Mouse (Mus musculus): ENCODE results near the gene Atp1a4.

Gene Atp1a4

DNA sequence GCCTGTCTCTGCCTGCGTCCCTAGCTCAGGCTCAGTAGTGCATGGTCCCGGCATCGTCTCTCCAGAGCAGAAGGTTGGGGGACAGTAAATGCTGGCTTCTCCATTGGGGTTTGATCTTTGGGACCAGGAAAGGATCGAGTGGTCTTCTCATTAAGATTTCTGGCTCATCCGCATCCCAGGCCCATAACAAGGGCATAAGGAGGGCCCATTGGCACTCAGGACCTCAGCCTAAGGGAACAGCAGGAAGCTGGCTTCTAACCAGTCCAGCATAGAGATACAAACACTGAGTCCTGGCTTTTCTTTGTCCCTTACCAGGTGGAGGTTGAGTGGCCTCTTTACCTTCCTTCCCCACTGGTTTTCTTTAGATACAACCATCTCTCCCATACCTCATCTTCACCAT lies 60.4 kb downstream of the Atp1a4 start:
- no peak for DNase-seq (ENCODE audit: low spot score)

DNA sequence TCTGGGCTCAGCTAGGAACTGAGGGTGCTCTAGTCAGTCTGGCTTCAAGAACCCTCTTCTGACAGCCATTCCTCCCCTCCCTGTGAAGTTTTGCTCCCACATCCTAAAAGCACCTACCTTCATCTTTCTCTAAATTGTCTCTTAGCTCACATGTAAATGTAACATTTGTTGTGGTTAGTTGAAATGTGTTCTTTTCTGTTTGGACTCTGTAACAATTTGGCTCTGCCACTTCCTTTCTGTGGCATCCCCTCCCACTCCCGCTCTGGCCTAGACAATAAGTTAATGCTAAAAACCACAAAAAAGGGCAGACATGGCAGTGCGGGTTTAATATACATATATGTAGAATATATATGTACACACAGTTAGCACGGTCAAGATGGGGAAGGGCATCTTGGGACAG lies 61.1 kb downstream of the Atp1a4 start:
- no peak for DNase-seq (ENCODE audit: low spot score)

DNA sequence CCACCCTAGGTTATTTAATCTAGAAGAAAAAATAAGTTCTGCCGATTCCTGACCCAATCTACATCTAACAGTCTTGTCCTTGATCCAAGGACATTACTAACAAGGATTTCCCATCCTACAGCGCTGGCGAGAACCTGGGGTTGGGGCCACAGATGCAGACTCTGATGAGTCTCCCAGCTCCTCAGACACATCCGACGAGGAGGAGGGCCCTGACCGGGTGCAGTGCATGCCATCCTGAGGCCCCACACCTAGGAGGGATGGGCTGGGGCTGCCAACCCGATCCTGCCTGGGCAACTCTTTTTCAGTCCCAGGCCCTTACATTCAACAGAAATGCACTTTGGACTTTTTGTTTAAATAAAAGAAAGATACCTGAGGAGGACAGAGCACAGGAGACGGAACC lies 63.8 kb downstream of the Atp1a4 start:
- no peak for DNase-seq (ENCODE audit: low spot score)

DNA sequence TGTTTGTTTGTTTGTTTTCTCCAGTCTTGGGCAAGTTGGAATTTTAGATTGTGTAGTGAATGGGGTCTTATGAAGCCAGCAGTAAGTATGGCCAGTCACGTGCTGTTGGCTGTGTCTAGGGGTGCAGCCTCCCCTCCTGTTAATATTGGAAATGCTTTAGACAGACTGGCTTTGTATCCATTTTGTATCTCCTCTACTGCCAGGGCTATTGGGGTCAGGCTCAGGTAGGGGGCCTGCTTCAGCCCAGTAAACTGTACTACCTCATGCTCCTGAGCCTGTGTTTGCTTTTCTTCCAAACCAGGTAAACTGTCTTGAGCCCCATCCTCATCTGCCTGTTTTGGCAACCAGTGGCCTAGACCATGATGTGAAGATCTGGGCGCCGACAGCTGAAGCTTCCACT lies 66.0 kb downstream of the Atp1a4 start:
- no peak for DNase-seq (ENCODE audit: low spot score)

DNA sequence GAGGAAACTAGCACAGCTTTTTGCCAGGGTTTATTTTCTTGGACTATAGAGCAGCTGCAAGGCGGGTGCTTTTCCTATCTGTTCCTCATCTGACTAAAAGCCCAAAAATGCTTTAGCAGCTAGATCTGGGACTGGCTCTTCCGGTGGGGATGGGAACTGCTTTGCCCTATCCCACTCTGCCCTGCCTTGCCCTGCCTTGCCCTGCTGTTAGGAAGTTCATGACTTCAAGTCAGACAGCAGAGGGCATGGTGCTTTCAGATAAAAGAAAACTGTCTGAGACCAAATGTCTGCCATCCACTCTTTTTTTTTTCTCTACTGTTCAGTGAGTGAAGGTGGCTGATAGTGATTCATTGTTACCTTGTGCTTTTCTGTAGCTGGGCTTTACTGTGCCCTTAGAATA lies 66.6 kb downstream of the Atp1a4 start:
- no peak for DNase-seq (ENCODE audit: low spot score)

DNA sequence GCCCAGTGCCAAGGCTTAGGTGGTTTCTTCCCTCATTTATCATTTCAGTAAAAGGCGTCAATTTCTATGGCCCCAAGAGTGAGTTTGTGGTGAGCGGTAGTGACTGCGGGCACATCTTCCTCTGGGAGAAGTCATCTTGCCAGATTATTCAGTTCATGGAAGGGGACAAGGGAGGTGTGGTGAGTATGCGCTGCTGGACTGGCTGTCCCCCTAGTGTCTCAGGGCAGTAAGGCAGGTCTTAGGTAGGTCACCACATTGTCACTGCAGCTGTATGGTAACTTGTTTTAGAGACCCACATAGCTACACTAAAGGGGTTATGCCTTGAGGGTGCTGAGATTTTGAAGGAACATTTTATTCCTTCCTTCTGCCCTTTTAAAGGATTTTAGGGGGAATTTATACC lies 69.3 kb downstream of the Atp1a4 start:
- DNase-seq (ENCODE audit: low spot score), result peak; percentile 44

DNA sequence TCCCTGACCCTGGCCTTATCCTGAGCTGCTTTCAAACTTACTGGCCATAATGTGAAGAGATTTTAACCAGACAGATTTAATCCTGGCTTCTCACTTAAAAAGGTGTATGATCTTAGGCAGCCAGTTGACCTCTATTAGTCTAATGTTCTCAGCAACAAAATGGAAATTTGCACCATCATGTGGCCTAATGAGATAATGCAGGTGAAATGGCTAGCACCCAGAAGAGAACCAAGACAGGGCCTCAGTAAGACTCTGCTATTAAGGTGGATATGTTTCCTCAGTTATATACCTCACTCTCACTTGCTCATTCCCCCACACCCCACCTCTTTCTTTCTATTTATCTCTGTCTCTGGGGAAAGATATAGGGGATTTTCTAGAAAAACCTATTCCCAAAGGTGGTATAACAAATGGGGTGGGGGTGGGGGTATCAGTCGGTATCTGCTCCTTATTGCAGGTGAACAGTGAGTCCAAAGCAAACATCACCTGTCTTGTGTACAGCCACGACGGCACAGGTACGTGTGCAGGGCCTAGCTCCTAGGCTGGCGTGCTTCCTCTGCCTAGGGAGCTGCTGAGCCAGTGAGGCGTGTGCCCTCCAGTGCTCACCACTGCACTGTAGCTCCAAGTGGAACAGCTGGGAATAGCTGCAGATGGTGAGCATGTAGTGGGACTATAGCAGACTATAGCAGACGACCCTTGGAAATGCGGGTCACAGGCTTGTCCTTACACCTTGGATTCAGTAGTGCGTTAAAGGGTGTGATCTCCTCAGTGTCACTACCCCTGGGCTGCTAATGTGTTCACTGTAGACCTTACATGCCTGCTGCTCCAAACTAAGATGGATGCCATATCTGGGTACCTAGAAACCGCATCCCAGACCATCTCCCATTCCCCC lies 71.6 kb downstream of the Atp1a4 start:
- peak; percentile 54 for DNase-seq (ENCODE audit: low spot score)

DNA sequence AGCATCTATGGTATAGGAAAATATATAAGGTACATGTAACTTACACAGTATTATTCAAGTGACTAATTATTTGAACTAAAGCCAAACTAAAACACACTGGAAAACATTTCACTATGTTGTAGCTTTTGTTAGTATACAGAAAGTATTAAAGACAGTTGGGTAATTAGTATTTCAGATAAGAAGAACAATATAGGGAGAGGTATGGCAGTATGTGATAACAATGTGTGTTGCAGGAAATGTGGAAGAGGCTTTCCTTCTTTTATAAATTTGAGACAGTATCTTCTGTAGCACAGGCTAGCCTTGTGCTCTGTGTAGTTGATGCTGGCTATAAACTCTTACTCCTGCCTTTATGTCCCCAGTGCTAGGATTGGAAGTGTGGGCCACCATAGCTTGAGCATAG lies 74.3 kb downstream of the Atp1a4 start:
- no peak for DNase-seq (ENCODE audit: low spot score)

DNA sequence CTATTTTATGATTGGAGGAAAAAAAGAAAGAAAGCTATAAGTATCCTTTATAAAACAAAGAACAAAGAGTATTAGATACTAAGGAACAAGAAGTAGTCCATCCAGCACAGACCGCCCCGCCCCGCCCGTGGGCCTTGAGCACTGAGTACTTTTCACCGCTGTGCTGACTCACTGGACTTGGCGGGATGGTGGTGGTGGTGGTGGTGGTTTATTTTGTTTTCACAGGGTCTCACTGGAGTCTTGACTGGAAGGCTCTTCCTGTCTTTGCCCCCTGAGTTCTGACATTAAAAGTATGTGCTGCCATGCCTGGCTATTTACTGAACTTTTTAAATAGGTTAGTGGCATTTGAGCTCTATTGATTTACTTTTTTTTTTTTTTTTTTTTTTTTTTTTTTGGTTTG lies 75.2 kb downstream of the Atp1a4 start:
- no peak for DNase-seq (ENCODE audit: low spot score)

DNA sequence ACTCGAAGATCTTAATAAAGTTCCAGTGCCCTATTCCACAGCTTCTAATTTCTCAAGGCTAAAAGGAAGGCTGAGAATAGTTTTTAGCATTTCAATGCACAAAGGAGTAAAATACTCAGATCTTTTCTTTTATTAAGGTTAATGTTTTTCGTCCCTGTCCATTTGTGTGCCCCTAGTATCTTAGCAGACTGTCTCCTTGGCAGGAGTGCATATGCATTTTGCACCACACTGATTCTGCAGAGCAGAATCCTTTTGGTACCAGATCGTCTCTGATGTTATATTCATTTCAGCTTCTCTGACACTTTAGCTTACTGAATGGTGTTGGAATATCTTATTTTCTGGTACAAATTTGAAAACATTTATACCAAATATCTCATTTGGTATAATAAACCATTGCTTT lies 76.4 kb downstream of the Atp1a4 start:
- DNase-seq (ENCODE audit: low spot score), result no peak

DNA sequence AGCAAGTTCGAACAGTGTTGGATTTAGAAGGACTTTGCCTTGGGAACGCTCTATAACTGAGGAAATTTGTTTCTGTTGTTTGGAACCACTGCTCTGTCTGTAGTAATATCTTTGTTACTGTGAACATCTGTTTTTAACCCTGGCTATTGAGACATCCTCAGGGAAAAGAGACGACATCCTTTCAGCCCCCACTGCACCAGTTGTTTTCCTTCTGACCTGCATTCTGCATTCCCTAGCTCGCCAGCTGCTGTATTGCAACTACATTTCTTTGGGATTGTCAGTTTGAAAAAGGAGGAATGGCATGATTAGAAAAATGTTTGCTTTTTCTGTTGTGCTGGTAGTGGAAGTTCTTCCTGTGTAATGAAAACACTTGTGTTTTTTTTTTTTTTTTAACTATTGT lies 77.3 kb downstream of the Atp1a4 start:
- no peak for DNase-seq (ENCODE audit: low spot score)

DNA sequence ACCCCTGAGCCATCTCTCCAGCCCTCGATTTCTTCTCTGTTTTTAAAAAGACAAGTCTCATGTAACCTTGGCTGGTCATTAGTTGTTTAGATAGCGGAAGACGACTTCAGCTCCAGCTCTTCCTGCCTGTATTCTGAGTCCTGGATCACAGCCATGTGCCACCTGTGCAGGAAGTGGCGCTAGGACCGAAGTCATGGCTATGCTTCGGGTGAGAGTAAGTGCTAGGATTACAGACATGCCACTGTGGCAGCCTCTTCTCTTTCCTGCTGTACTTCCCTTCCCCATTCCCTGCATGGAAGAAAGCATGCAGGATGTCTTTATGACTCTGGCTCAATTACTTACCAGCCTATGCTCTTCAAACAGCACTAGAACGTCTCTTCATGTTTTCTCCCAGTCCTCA lies 79.1 kb downstream of the Atp1a4 start:
- no peak for DNase-seq (ENCODE audit: low spot score)

DNA sequence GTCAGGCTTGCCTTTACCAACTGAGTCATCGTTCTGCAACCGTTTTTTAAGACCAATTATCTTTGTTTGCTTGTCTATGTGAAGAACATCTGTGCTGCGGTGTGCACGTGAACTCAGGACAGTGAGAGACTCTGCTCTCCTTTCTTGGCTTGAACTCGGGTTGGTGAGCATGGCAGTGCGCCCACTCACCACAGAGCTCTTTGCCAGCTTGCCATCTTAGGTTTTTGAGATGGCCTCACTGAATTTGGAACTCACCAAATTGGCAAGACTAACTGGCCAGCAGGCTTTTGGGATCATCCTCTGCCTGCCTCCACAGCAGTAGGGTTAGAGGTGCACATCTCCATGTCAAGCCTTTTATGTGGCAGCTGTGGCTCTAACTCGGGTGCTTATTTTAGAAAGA lies 80.4 kb downstream of the Atp1a4 start:
- no peak for DNase-seq (ENCODE audit: low spot score)
